Comparison of ENCODE assay signal across 8 mouse cellular contexts in genomic region chr1:132375256-132375655, GRCm38 (mm10). TPM values are rescaled to one million over a fixed set of nuclear protein-coding genes. Genes with fewer than 3 reads are reported as not detected.
DNase-seq lines count a peak whose midpoint lies in the region; ATAC-seq and TF ChIP-seq lines count a peak whose summit lies in the region.

No protein-coding gene starts in this region.

- peak; percentile 75 for TF ChIP-seq EP300 in ES-Bruce4 (IDR thresholded peaks at IDR 0.05; ENCODE audit: insufficient read depth, low read depth, low read length)

- H3K36me3 ChIP-seq in heart, embryonic 15.5 days = peaks cover 3% of the 10 kb centered on the region; the same call in 1 of the 2 replicates
- H3K36me3 ChIP-seq in ES-Bruce4 (ENCODE audit: control insufficient read depth, insufficient read depth, low read length, poor library complexity, severe bottlenecking) = no peaks in the 10 kb centered on the region
- peaks cover 24% of the 10 kb centered on the region for H3K36me3 ChIP-seq in embryonic facial prominence, embryonic 12.5 days
- H3K36me3 ChIP-seq in limb, embryonic 15.5 days = peaks cover 30% of the 10 kb centered on the region

- intact Hi-C loops in heart, postnatal 10 days (cut with DNase I) = no loop called here

- peak overlapping the region; percentile 19 for H3K4me2 ChIP-seq in heart, embryonic 15.5 days
- H3K4me2 ChIP-seq in embryonic facial prominence, embryonic 12.5 days (replicated peaks) = no peak overlapping the region
- H3K4me2 ChIP-seq in limb, embryonic 15.5 days = no peak overlapping the region

- H3K27ac ChIP-seq in heart, embryonic 15.5 days = peak overlapping the region; percentile 71
- H3K27ac ChIP-seq in ES-Bruce4 (ENCODE audit: insufficient read depth, low read length) = peak overlapping the region; percentile 51; the same call in 1 of the 2 replicates
- H3K27ac ChIP-seq in embryonic facial prominence, embryonic 12.5 days = peak overlapping the region; percentile 66
- 0 out of 2 replicates have a peak overlapping the region, but pooled peaks have one; percentile 17 for H3K27ac ChIP-seq in limb, embryonic 15.5 days

- H3K4me3 ChIP-seq in heart, embryonic 15.5 days = no peak overlapping the region
- no peak overlapping the region for H3K4me3 ChIP-seq in ES-Bruce4 (ENCODE audit: low read depth, low read length)
- H3K4me3 ChIP-seq in embryonic facial prominence, embryonic 12.5 days = no peak overlapping the region
- no peak overlapping the region for H3K4me3 ChIP-seq in limb, embryonic 15.5 days

- H3K27me3 ChIP-seq in heart, embryonic 15.5 days = no peaks in the 10 kb centered on the region
- H3K27me3 ChIP-seq in ES-Bruce4 (ENCODE audit: control insufficient read depth, insufficient read depth, low read length, poor library complexity, severe bottlenecking) = no peaks in the 10 kb centered on the region
- no peaks in the 10 kb centered on the region for H3K27me3 ChIP-seq in embryonic facial prominence, embryonic 12.5 days
- no peaks in the 10 kb centered on the region for H3K27me3 ChIP-seq in limb, embryonic 15.5 days

- ATAC-seq in heart, embryonic 15.5 days (replicated peaks; ENCODE audit: insufficient number of reproducible peaks, insufficient read depth, low FRiP score, low read depth) = peak; percentile 44
- peak; percentile 50 for ATAC-seq in embryonic facial prominence, embryonic 12.5 days (ENCODE audit: insufficient number of reproducible peaks, insufficient read depth, low FRiP score, low TSS enrichment)
- no peak for ATAC-seq in limb, embryonic 15.5 days (ENCODE audit: insufficient number of reproducible peaks, low FRiP score, low TSS enrichment, low read depth)

- no peak for DNase-seq in heart, postnatal 10 days
- no peak for DNase-seq in B cell, adult 2 months
- no peak for DNase-seq in lung, postnatal 25 days (ENCODE audit: low spot score)
- no peak for DNase-seq in gastrocnemius, postnatal 25 days

- TF ChIP-seq CTCF in ES-Bruce4 (IDR thresholded peaks at IDR 0.05; ENCODE audit: low read depth, low read length) = no peak

- TF ChIP-seq POLR2A in ES-Bruce4 (IDR thresholded peaks at IDR 0.05; ENCODE audit: insufficient read depth, low read length) = no peak

- no peaks in the 10 kb centered on the region for H3K9me3 ChIP-seq in heart, embryonic 15.5 days (replicated peaks)
- H3K9me3 ChIP-seq in ES-Bruce4 (replicated peaks; ENCODE audit: control insufficient read depth, insufficient read depth, low read length, poor library complexity, severe bottlenecking) = no peaks in the 10 kb centered on the region
- H3K9me3 ChIP-seq in embryonic facial prominence, embryonic 12.5 days = no peaks in the 10 kb centered on the region
- H3K9me3 ChIP-seq in limb, embryonic 15.5 days = no peaks in the 10 kb centered on the region

- H3K9ac ChIP-seq in heart, embryonic 15.5 days = no peak overlapping the region
- no peak overlapping the region for H3K9ac ChIP-seq in ES-Bruce4 (ENCODE audit: low read depth, poor library complexity, severe bottlenecking)
- no peak overlapping the region for H3K9ac ChIP-seq in embryonic facial prominence, embryonic 12.5 days
- H3K9ac ChIP-seq in limb, embryonic 15.5 days = no peak overlapping the region

- 23% methylated on average over 4 of the region's 4 CpGs for WGBS in heart, embryonic 15.5 days
- 21% methylated on average over 4 of the region's 4 CpGs for WGBS in embryonic facial prominence, embryonic 12.5 days
- 26% methylated on average over 4 of the region's 4 CpGs for WGBS in limb, embryonic 15.5 days

- H3K4me1 ChIP-seq in heart, embryonic 15.5 days (replicated peaks) = peaks cover 72% of the 10 kb centered on the region
- H3K4me1 ChIP-seq in ES-Bruce4 (ENCODE audit: control insufficient read depth, insufficient read depth, low read length) = peaks cover 14% of the 10 kb centered on the region
- peaks cover 52% of the 10 kb centered on the region for H3K4me1 ChIP-seq in embryonic facial prominence, embryonic 12.5 days
- H3K4me1 ChIP-seq in limb, embryonic 15.5 days = peaks cover 54% of the 10 kb centered on the region

RNA-seq across cellular contexts. Expression of gene Tmcc2, which starts 15.8 kb away (rescaled TPM):
- 12.9 and 18.8 TPM in 2 replicates for polyA plus RNA-seq in heart, embryonic 15.5 days (2015; fragmentation: Nextera tagmentation; extraction: Ambion mirVana)
- 10 to 100 TPM; 14.7 to 16.4 TPM for total RNA-seq in heart, postnatal 10 days (2021)
- polyA plus RNA-seq in ES-Bruce4 (2011; ENCODE audit: insufficient read depth, insufficient read length, low read depth, missing spikeins) = 11.0 and 11.1 TPM in 2 replicates
- polyA plus RNA-seq in embryonic facial prominence, embryonic 12.5 days (2016; fragmentation: Nextera tagmentation; extraction: Ambion mirVana) = 22.0 and 22.1 TPM in 2 replicates
- polyA plus RNA-seq in limb, embryonic 15.5 days (2015; fragmentation: Nextera tagmentation; extraction: Ambion mirVana) = 7.3 and 9.9 TPM in 2 replicates
- total RNA-seq in gastrocnemius, postnatal 25 days (2021) = 10 to 100 TPM; 23.3 to 25.1 TPM

RNA-seq across cellular contexts. Expression of gene Dstyk, which starts 42.1 kb away (rescaled TPM):
- 9.2 and 11.1 TPM in 2 replicates for polyA plus RNA-seq in heart, embryonic 15.5 days (2015; fragmentation: Nextera tagmentation; extraction: Ambion mirVana)
- total RNA-seq in heart, postnatal 10 days (2021) = 10 to 100 TPM; 19.7 to 24.7 TPM
- 19.9 and 22.5 TPM in 2 replicates for polyA plus RNA-seq in ES-Bruce4 (2011; ENCODE audit: insufficient read depth, insufficient read length, low read depth, missing spikeins)
- polyA plus RNA-seq in embryonic facial prominence, embryonic 12.5 days (2016; fragmentation: Nextera tagmentation; extraction: Ambion mirVana) = 16.1 and 17.2 TPM in 2 replicates
- 13.7 and 16.5 TPM in 2 replicates for polyA plus RNA-seq in limb, embryonic 15.5 days (2015; fragmentation: Nextera tagmentation; extraction: Ambion mirVana)
- 1 to 10 TPM; 9.2 to 10.0 TPM for total RNA-seq in gastrocnemius, postnatal 25 days (2021)

RNA-seq across cellular contexts. Expression of gene Nuak2, which starts 59.3 kb away (rescaled TPM):
- polyA plus RNA-seq in heart, embryonic 15.5 days (2015; fragmentation: Nextera tagmentation; extraction: Ambion mirVana) = 3.0 and 3.7 TPM in 2 replicates
- total RNA-seq in heart, postnatal 10 days (2021) = 1 to 10 TPM; 3.5 to 4.7 TPM
- polyA plus RNA-seq in ES-Bruce4 (2011; ENCODE audit: insufficient read depth, insufficient read length, low read depth, missing spikeins) = 20.0 and 21.7 TPM in 2 replicates
- polyA plus RNA-seq in embryonic facial prominence, embryonic 12.5 days (2016; fragmentation: Nextera tagmentation; extraction: Ambion mirVana) = 6.3 TPM in 2 replicates
- polyA plus RNA-seq in limb, embryonic 15.5 days (2015; fragmentation: Nextera tagmentation; extraction: Ambion mirVana) = 6.9 and 8.2 TPM in 2 replicates
- total RNA-seq in gastrocnemius, postnatal 25 days (2021) = 1 to 10 TPM in 1 of 2 experiments, under 1 TPM in 1; 0.79 to 1.3 TPM

Comparison
In these comparisons a context has a peak if more than half of its experiments do, and no peak if none do; other contexts are left out.
1. H3K27ac ChIP-seq: peak in every context shown above with its lines; median percentile 71 in heart, embryonic 15.5 days; 66 in embryonic facial prominence, embryonic 12.5 days; 51 in ES-Bruce4; 17 in limb, embryonic 15.5 days.